Mouse (Mus musculus) limb, embryonic 14.5 days (tissue): ENCODE measurements at regions not wholly inside any gene's neighbourhood (a gene's known extent, or its start where the extent isn't known, plus 50 kb on each side); places are given as distances from the start of the nearest gene placed in this dataset.

ENCODE experiments used
- ATAC-seq: fragments of 200-750 bp; cut with Nextera tagmentation; 2 replicates; pipeline ENCODE4 v1.8.0; 2017; ENCODE audit warnings: low read depth, moderate number of reproducible peaks, moderate TSS enrichment; ENCODE audit not compliant: low FRiP score
- DNase-seq: peaks from one replicate; pipeline ENCODE4 v3.0.0-alpha.2; 2015; ENCODE audit warnings: low spot score
- H3K27ac ChIP-seq: fragments of 300-500 bp; sonication (generic); replicated peaks from 2 replicates; pipeline ENCODE4 v1.5.1; 2014; ENCODE audit warnings: low read depth, mild to moderate bottlenecking, low read length, moderate library complexity, mixed read lengths
- H3K27me3 ChIP-seq: fragments of 300-500 bp; sonication (generic); 2 replicates; pipeline ENCODE4 v1.6.1; 2014; ENCODE audit warnings: low read length, mixed read lengths; ENCODE audit not compliant: control insufficient read depth, insufficient read depth
- H3K36me3 ChIP-seq: fragments of 300-500 bp; sonication (generic); 2 replicates; pipeline ENCODE4 v1.6.1; 2014; ENCODE audit warnings: mild to moderate bottlenecking, low read length, moderate library complexity, mixed read lengths; ENCODE audit not compliant: control insufficient read depth, insufficient read depth
- H3K4me1 ChIP-seq: fragments of 300-500 bp; sonication (generic); 2 replicates; pipeline ENCODE4 v1.6.1; 2014; ENCODE audit warnings: antibody characterized with exemption, low read length, mixed read lengths; ENCODE audit not compliant: control insufficient read depth, insufficient read depth
- H3K4me2 ChIP-seq: fragments of 300-500 bp; sonication (generic); replicated peaks from 2 replicates; pipeline ENCODE4 v1.6.1; 2014; ENCODE audit warnings: low read depth, mild to moderate bottlenecking, low read length, moderate library complexity; ENCODE audit not compliant: severe bottlenecking
- H3K4me3 ChIP-seq: fragments of 300-500 bp; sonication (generic); replicated peaks from 2 replicates; pipeline ENCODE4 v1.5.1; 2014; ENCODE audit warnings: low read length
- H3K9ac ChIP-seq: fragments of 300-500 bp; sonication (generic); 2 replicates; pipeline ENCODE4 v1.6.1; 2014; ENCODE audit warnings: mild to moderate bottlenecking, low read depth, low read length, moderate library complexity; ENCODE audit not compliant: severe bottlenecking
- H3K9me3 ChIP-seq: fragments of 300-500 bp; sonication (generic); 2 replicates; pipeline ENCODE4 v1.6.1; 2016; ENCODE audit warnings: low read length; ENCODE audit not compliant: control insufficient read depth
- POLR2A ChIP-seq: fragments of 200-500 bp; IDR thresholded peaks from 2 replicates; pipeline ENCODE4 v1.8.0; 2012; ENCODE audit warnings: inconsistent platforms, mild to moderate bottlenecking, moderate library complexity, borderline replicate concordance; ENCODE audit not compliant: insufficient read depth, insufficient read length; ENCODE audit errors: extremely low read depth
- WGBS: fragments of 180-500 bp; shearing (Covaris S2); extraction: QIAGEN DNeasy Blood & Tissue Kit; methylation state at CpG from one replicate; pipeline ENCODE4 v1.1.7; 2014; 5-methylcytosine and 5-hydroxymethylcytosine counted together

DNA sequence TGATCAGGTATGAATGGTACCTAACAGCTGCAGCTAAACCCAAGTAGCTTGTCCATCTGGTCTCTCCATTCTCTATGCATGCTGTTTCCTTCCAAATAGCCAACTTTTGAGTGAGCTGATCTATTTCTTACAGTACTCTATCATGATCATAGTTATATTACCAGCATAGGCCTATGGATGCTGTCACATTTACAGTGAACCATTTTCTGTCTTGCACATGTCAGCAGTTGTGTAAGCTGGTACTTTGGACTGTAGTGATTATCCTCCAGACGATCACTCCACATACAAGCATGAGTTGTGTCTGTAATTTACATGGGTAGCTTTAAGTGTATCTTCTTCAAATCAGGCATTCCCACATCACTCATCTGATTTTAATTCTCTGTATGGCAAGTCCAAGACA lies 158.2 kb upstream of the Mctp2 start:
- WGBS: 56% methylated on average over 1 of the region's 1 CpGs
- ATAC-seq: no peak
- no peak overlapping the region for H3K4me3 ChIP-seq

GRCm38 (mm10) chr7:72469691-72470090 lies 163.3 kb upstream of the Mctp2 start:
- Histone ChIP-seq H3K27me3 (no peaks in the 10 kb centered on the region), H3K36me3 (no peaks in the 10 kb centered on the region), H3K4me3 (no peak overlapping the region), H3K27ac (no peak overlapping the region), H3K4me1 (no peaks in the 10 kb centered on the region), H3K9ac (no peak overlapping the region), H3K9me3 (0 out of 2 replicates have a peak, but pooled peaks cover 4% of the 10 kb centered on the region), H3K4me2 (no peak overlapping the region)
- TF ChIP-seq POLR2A: no peak
- DNase-seq (no peak), ATAC-seq (no peak)
- WGBS: 36% methylated on average over 2 of the region's 2 CpGs

More for the DNA sequence above, 158.2 kb upstream of the Mctp2 start:
- no peak overlapping the region for H3K27ac ChIP-seq
- H3K4me2 ChIP-seq: no peak overlapping the region
- TF ChIP-seq POLR2A: no peak
- DNase-seq: peak; percentile 2
- no peaks in the 10 kb centered on the region for H3K36me3 ChIP-seq
- no peak overlapping the region for H3K9ac ChIP-seq
- no peaks in the 10 kb centered on the region for H3K4me1 ChIP-seq
- no peaks in the 10 kb centered on the region for H3K9me3 ChIP-seq
- no peaks in the 10 kb centered on the region for H3K27me3 ChIP-seq

- H3K4me2 ChIP-seq: no peak overlapping the region
- 12% methylated on average over 4 of the region's 4 CpGs for WGBS
- peaks cover 4% of the 10 kb centered on the region; the same call in 1 of the 2 replicates for H3K4me1 ChIP-seq
- H3K27me3 ChIP-seq: no peaks in the 10 kb centered on the region
- no peak overlapping the region for H3K27ac ChIP-seq
- no peak for TF ChIP-seq POLR2A
- ATAC-seq: no peak
- 0 out of 2 replicates have a peak, but pooled peaks cover 4% of the 10 kb centered on the region for H3K9me3 ChIP-seq
- no peak overlapping the region for H3K9ac ChIP-seq
- peak; percentile 50 for DNase-seq
- H3K4me3 ChIP-seq: no peak overlapping the region
- no peaks in the 10 kb centered on the region for H3K36me3 ChIP-seq
These were observed 168.3 kb upstream of the Mctp2 start for GRCm38 (mm10) chr7:72474751-72475150.

GRCm38 (mm10) chr7:72478936-72479335 lies 172.5 kb upstream of the Mctp2 start:
- DNase-seq: no peak
- Histone ChIP-seq H3K9me3 (0 out of 2 replicates have a peak, but pooled peaks cover under 1% of the 10 kb centered on the region), H3K36me3 (no peaks in the 10 kb centered on the region), H3K4me3 (no peak overlapping the region), H3K9ac (no peak overlapping the region), H3K4me2 (no peak overlapping the region), H3K27ac (no peak overlapping the region), H3K4me1 (peaks cover 10% of the 10 kb centered on the region; the same call in 1 of the 2 replicates), H3K27me3 (no peaks in the 10 kb centered on the region)
- no peak for ATAC-seq
- 57% methylated on average over 1 of the region's 1 CpGs for WGBS
- TF ChIP-seq POLR2A: no peak

DNA sequence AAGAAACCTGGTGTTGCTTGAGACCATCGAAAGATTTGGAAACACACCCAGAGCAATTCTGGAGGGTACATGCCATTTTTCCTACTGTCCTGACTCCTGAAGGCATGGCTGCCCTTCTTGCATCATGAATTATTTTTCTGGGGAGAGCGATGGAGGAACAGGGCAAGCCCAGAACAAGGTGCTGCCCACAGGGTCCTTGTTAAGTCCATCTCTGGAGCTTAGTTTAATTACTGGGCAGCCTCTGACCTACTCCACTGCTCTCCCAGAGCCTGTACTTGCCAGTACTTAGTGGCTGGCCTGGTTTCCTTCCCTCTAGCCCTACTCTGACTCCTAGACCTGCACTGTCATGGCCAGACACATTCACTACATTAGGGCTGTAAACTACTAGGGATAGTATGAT lies 174.9 kb upstream of the Mctp2 start:
- Histone ChIP-seq H3K9me3 (no peaks in the 10 kb centered on the region), H3K36me3 (no peaks in the 10 kb centered on the region), H3K4me1 (peaks cover 10% of the 10 kb centered on the region; the same call in 1 of the 2 replicates), H3K9ac (no peak overlapping the region), H3K4me3 (no peak overlapping the region), H3K4me2 (no peak overlapping the region), H3K27me3 (no peaks in the 10 kb centered on the region), H3K27ac (peak overlapping the region; percentile 71)
- TF ChIP-seq POLR2A: no peak
- DNase-seq (no peak), ATAC-seq (no peak)
- 46% methylated on average over 2 of the region's 2 CpGs for WGBS

- no peak overlapping the region for H3K4me3 ChIP-seq
- H3K27ac ChIP-seq: no peak overlapping the region
- H3K4me1 ChIP-seq: no peaks in the 10 kb centered on the region
- no peaks in the 10 kb centered on the region for H3K36me3 ChIP-seq
- H3K9ac ChIP-seq: no peak overlapping the region
- no peaks in the 10 kb centered on the region for H3K27me3 ChIP-seq
- H3K9me3 ChIP-seq: no peaks in the 10 kb centered on the region
- DNase-seq: no peak
- no peak for ATAC-seq
- TF ChIP-seq POLR2A: no peak
- no peak overlapping the region for H3K4me2 ChIP-seq
These were observed 183.8 kb upstream of the Mctp2 start for GRCm38 (mm10) chr7:72490161-72490560.
